Mouse (Mus musculus) ES-E14 (cell line): Measurements from ENCODE around the gene Nup160. TPM values are rescaled to one million over a fixed set of nuclear protein-coding genes. Genes with fewer than 3 reads are reported as not detected.

Experiments used
- DNase-seq: peaks from one replicate; pipeline ENCODE4 v3.0.0-alpha.2; 2013; ENCODE audit warnings: low read depth, low spot score
- H3K27ac ChIP-seq: 2 replicates; pipeline ENCODE4 v1.5.1; 2012; ENCODE audit warnings: low read depth, mild to moderate bottlenecking, low read length, moderate library complexity, mixed read lengths; ENCODE audit not compliant: poor library complexity, insufficient read depth, severe bottlenecking
- H3K36me3 ChIP-seq: 2 replicates; pipeline ENCODE4 v1.6.1; 2012; ENCODE audit warnings: mild to moderate bottlenecking, low read length, moderate library complexity, mixed read lengths; ENCODE audit not compliant: control insufficient read depth, poor library complexity, insufficient read depth, severe bottlenecking
- H3K4me1 ChIP-seq, 2 experiments: fragments of 150-350 bp in 1 of 2; sonication (generic) in 1 of 2; 2 replicates each; pipeline ENCODE4 v1.6.1; 2012; ENCODE audit warnings: low read length in 2 of 2, mild to moderate bottlenecking in 1 of 2, mixed read lengths in 1 of 2; ENCODE audit not compliant: control insufficient read depth in 2 of 2, insufficient read depth in 2 of 2, poor library complexity in 1 of 2
- H3K4me3 ChIP-seq, 2 experiments: fragments of 150-350 bp in 1 of 2; sonication (generic) in 1 of 2; 2 replicates each; pipeline ENCODE4 v1.5.1; 2012; ENCODE audit warnings: low read length in 2 of 2, low read depth in 1 of 2, mild to moderate bottlenecking in 1 of 2, mixed read lengths in 1 of 2; ENCODE audit not compliant: insufficient read depth in 1 of 2, poor library complexity in 1 of 2, severe bottlenecking in 1 of 2
- H3K9ac ChIP-seq: 2 replicates; pipeline ENCODE4 v1.6.1; 2012; ENCODE audit warnings: low read depth, mild to moderate bottlenecking, low read length, mixed read lengths; ENCODE audit not compliant: poor library complexity, insufficient read depth, severe bottlenecking
- H3K9me3 ChIP-seq: fragments of 150-350 bp; sonication (generic); 2 replicates; pipeline ENCODE4 v1.6.1; 2012; ENCODE audit warnings: low read depth, mild to moderate bottlenecking, low read length; ENCODE audit not compliant: control insufficient read depth, insufficient read depth
- CHD2 ChIP-seq: IDR thresholded peaks from 2 replicates; pipeline ENCODE4 v1.6.1; 2014; ENCODE audit warnings: mild to moderate bottlenecking, low read depth, low read length, inconsistent platforms
- HCFC1 ChIP-seq: IDR thresholded peaks from 2 replicates; pipeline ENCODE4 v1.6.1; 2012; ENCODE audit warnings: low read length, inconsistent platforms, borderline replicate concordance; ENCODE audit not compliant: insufficient read depth
- MAFK ChIP-seq: IDR thresholded peaks from 2 replicates; pipeline ENCODE4 v1.6.1; 2014; ENCODE audit warnings: mild to moderate bottlenecking, low read depth, low read length, inconsistent platforms; ENCODE audit not compliant: insufficient read depth
- ZC3H11A ChIP-seq: IDR thresholded peaks from 2 replicates; pipeline ENCODE4 v1.6.1; 2012; ENCODE audit warnings: low read depth, mild to moderate bottlenecking, inconsistent platforms, low read length, borderline replicate concordance
- ZNF384 ChIP-seq: IDR thresholded peaks from 2 replicates; pipeline ENCODE4 v1.6.1; 2012; ENCODE audit warnings: low read depth, low read length, inconsistent platforms
- in situ Hi-C, 2 experiments: fragments of 600-800 bp; cut with MboI; formaldehyde crosslinking; loops; one replicate each; pipeline ENCODE4 v1.15.1; 2025; ENCODE audit warnings: low sequenced_read_pairs in 2 of 2, inconsistent platforms in 1 of 2; ENCODE audit not compliant: unreplicated experiment in 2 of 2
- total RNA-seq: library from RNA; depleted of rRNA; stranded (reverse); fragments of 300-350 nt; gene quantifications from 2 replicates; pipeline ENCODE4 v1.2.3, GENCODE M21; 2012

Nup160 gene
- total RNA-seq, 1 experiment: 72.6 TPM

- in situ Hi-C loops: no loop called here
- H3K27ac ChIP-seq: no peak overlapping the region
- no peak overlapping the region for H3K4me3 ChIP-seq
- H3K9me3 ChIP-seq: no peaks in the 10 kb centered on the region
- no peak for DNase-seq
- TF ChIP-seq MAFK: no peak
- no peaks in the 10 kb centered on the region for H3K36me3 ChIP-seq
- H3K9ac ChIP-seq: no peak overlapping the region
- H3K4me1 ChIP-seq: peaks cover 0 to 2% of the 10 kb centered on the region in 2 experiments; a peak in 1 of 4 replicates
These were observed 18.4 kb upstream of the Nup160 start for GRCm38 (mm10) chr2:90658613-90659012.

GRCm38 (mm10) chr2:90659016-90659415 is 18.0 kb upstream of the Nup160 start:
- no peak overlapping the region for H3K27ac ChIP-seq
- H3K9ac ChIP-seq: no peak overlapping the region
- H3K9me3 ChIP-seq: no peaks in the 10 kb centered on the region
- in situ Hi-C loops: no loop called here
- peaks cover 0 to 2% of the 10 kb centered on the region in 2 experiments; a peak in 1 of 4 replicates for H3K4me1 ChIP-seq
- no peak for DNase-seq
- H3K4me3 ChIP-seq: no peak overlapping the region
- no peak for TF ChIP-seq ZNF384
- no peak for TF ChIP-seq ZC3H11A
- no peak for TF ChIP-seq MAFK
- no peak for TF ChIP-seq HCFC1
- TF ChIP-seq CHD2: no peak
- no peaks in the 10 kb centered on the region for H3K36me3 ChIP-seq

- in situ Hi-C loops: no loop called here
- TF ChIP-seq ZC3H11A (no peak), ZNF384 (no peak), MAFK (no peak), CHD2 (no peak), HCFC1 (no peak)
- H3K36me3 ChIP-seq: no peaks in the 10 kb centered on the region
- no peaks in the 10 kb centered on the region for H3K9me3 ChIP-seq
- H3K4me3 ChIP-seq: no peak overlapping the region
- no peak overlapping the region for H3K27ac ChIP-seq
- DNase-seq: no peak
- H3K4me1 ChIP-seq: peaks cover 0 to 2% of the 10 kb centered on the region in 2 experiments; a peak in 1 of 4 replicates
- H3K9ac ChIP-seq: no peak overlapping the region
These were observed 17.4 kb upstream of the Nup160 start for GRCm38 (mm10) chr2:90659639-90660038.

GRCm38 (mm10) chr2:90660947-90661346 is 16.1 kb upstream of the Nup160 start:
- no peaks in the 10 kb centered on the region for H3K36me3 ChIP-seq
- TF ChIP-seq CHD2: no peak
- TF ChIP-seq HCFC1: no peak
- no peak for TF ChIP-seq MAFK
- no peak for TF ChIP-seq ZNF384
- no peak for TF ChIP-seq ZC3H11A
- DNase-seq: no peak
- H3K9me3 ChIP-seq: no peaks in the 10 kb centered on the region
- H3K4me1 ChIP-seq: peaks cover 0 to 2% of the 10 kb centered on the region in 2 experiments; a peak in 1 of 4 replicates
- no peak overlapping the region for H3K4me3 ChIP-seq
- in situ Hi-C loops: no loop called here
- no peak overlapping the region for H3K9ac ChIP-seq
- H3K27ac ChIP-seq: no peak overlapping the region

GRCm38 (mm10) chr2:90661426-90661825 is 15.6 kb upstream of the Nup160 start:
- in situ Hi-C loops: no loop called here
- DNase-seq: no peak
- no peak overlapping the region for H3K27ac ChIP-seq

More at GRCm38 (mm10) chr2:90661426-90661825, 15.6 kb upstream of the Nup160 start:
- Histone ChIP-seq H3K9me3 (no peaks in the 10 kb centered on the region), H3K4me3 (no peak overlapping the region), H3K36me3 (no peaks in the 10 kb centered on the region), H3K9ac (no peak overlapping the region), H3K4me1 (peaks cover 0 to 2% of the 10 kb centered on the region in 2 experiments; a peak in 1 of 4 replicates)
- no peak for TF ChIP-seq HCFC1
- no peak for TF ChIP-seq ZNF384
- no peak for TF ChIP-seq CHD2
- no peak for TF ChIP-seq ZC3H11A
- TF ChIP-seq MAFK: no peak
